Mouse (Mus musculus) gastrocnemius, postnatal 14 days (tissue): Measurements from ENCODE around the gene Calhm2. TPM values are rescaled to one million over a fixed set of nuclear protein-coding genes. Genes with fewer than 3 reads are reported as not detected.

Experiments
- DNase-seq: peaks from one replicate; pipeline ENCODE4 v3.0.0; 2021; ENCODE audit warnings: mixed read lengths
- intact Hi-C: fragments of 180-260 bp; cut with DNase I; formaldehyde crosslinking; loops from one replicate; pipeline ENCODE4 v1.15.1; 2025; ENCODE audit warnings: low total_unique reads
- total RNA-seq, 2 experiments: library from RNA; stranded (reverse); gene quantifications; 2 replicates each; pipeline ENCODE4 v1.2.3; 2021

The Calhm2 gene
- total RNA-seq, 2 experiments from 2014 or later: 2.4 to 3.2 TPM

DNA sequence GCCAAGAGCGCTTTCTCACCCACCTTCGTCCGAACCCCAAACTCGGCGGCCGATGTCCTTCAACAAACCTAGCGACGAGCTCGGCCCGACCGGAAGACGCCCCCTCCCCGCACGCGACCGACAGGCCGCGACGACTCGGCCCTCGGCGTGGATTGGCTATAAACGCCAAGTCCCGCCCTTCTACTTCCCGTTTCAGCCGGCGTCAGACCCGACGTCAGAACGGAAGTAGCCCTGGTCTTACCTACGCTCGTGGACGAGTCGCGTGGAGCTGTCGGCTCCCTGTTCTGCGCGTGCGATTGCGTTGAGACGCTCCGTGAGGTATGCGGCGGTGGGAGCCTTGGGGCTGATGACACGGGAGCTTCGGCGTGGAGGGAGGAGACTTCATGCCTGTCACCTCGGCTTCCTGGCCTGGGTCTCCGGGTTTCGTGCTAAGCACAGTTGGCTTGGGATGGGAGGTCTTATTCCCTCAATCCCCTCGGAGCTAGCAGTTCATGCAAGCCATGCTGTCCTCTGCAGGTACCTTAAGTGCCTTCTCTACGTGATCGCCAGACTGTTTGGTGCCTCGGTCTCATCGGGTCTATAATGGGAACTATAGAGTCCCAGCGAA lies 47.4 kb downstream of the Calhm2 start, which contains the start of the genes Usmg5 and Pdcd11:
Gene Usmg5, minus strand, starts transcription at position 98 of the 607 bp plus-strand sequence.
Gene Pdcd11, plus strand, starts transcription at position 219 of the 607 bp plus-strand sequence.
- intact Hi-C loops: no loop called here
- DNase-seq: peak; percentile 95

GRCm38 (mm10) chr19:47089718-47090525 lies 48.2 kb downstream of the Calhm2 start:
- peak; percentile 23 for DNase-seq
- intact Hi-C loops: no loop called here

DNA sequence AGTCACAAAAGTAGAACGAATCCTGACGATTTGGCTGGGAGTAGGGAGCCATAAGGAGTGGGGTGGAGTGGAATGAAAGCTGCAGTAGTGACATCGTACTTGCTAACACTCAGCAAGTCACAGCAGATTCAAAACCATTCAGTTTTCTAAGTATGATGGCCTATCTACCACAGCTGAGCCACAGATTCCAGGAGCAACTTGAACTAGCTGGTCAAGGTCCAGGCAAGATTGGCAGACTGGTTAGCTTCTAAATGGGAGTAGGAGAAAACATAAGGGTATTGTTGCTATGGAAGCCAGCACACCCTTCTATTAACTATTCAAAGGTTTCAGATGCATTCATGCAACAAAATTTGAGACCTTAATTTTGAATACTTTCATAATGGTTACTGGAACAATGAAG lies 49.9 kb downstream of the Calhm2 start:
- intact Hi-C loops: no loop called here
- DNase-seq: no peak

GRCm38 (mm10) chr19:47067924-47068611 lies 70.0 kb downstream of the Calhm2 start:
- intact Hi-C loops: no loop called here
- peak; percentile 87 for DNase-seq

- intact Hi-C loops: no loop called here
- peak; percentile 97 for DNase-seq
These were observed 70.8 kb downstream of the Calhm2 start, which contains the start of gene Taf5 for GRCm38 (mm10) chr19:47067096-47067882. TSS of gene Taf5 (plus strand) at chr19:47067746.

DNA sequence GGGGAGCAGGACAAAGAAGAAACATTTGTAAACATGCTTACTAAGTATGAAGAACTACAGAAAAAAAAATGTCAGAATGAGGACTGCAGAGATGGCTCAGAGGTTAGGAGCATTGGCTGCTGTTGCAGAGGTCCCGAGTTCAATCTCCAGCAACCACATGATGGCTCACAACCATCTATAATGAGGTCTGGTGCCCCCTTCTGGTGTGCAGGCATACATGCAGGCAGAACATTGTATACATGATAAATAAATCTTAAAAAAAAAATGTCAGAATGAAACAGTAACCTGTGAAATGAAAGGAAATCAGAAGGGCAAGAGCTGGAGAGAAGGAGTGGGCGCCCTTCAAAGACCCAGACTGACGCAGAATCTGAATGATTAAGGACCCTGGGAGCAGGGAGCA lies 72.2 kb downstream of the Calhm2 start:
- intact Hi-C loops: no loop called here
- no peak for DNase-seq

- intact Hi-C loops: no loop called here
- no peak for DNase-seq
These were observed 80.4 kb downstream of the Calhm2 start for GRCm38 (mm10) chr19:47057684-47058083.

Other genes with a start within 250 kb of the Calhm2 start
- not detected for gene Ina, start 123.6 kb downstream of the Calhm2 start, total RNA-seq
- 10 to 100 TPM; 17.5 to 23.0 TPM for gene Nt5c2, start 123.1 kb downstream of the Calhm2 start, total RNA-seq
- 1 to 10 TPM; 2.4 to 3.1 TPM for gene Pcgf6, start 87.4 kb downstream of the Calhm2 start, total RNA-seq
- gene Taf5, start 70.5 kb downstream of the Calhm2 start, total RNA-seq: 1 to 10 TPM; 2.5 to 2.7 TPM
- 1,000 to 10,000 TPM; 1,075 to 1,222 TPM for gene Usmg5, start 47.6 kb downstream of the Calhm2 start, total RNA-seq
- gene Pdcd11, start 47.5 kb downstream of the Calhm2 start, total RNA-seq: 1 to 10 TPM; 6.8 to 8.3 TPM
- gene Calhm1, start 6.0 kb upstream of the Calhm2 start, total RNA-seq: not detected
- gene Calhm3, start 19.5 kb upstream of the Calhm2 start, total RNA-seq: not detected
- 10 to 100 TPM; 63.6 to 86.9 TPM for gene Neurl1a, start 40.5 kb upstream of the Calhm2 start, total RNA-seq